Mouse (Mus musculus): ENCODE results near the gene Gm33543.

Gene Gm33543

DNA sequence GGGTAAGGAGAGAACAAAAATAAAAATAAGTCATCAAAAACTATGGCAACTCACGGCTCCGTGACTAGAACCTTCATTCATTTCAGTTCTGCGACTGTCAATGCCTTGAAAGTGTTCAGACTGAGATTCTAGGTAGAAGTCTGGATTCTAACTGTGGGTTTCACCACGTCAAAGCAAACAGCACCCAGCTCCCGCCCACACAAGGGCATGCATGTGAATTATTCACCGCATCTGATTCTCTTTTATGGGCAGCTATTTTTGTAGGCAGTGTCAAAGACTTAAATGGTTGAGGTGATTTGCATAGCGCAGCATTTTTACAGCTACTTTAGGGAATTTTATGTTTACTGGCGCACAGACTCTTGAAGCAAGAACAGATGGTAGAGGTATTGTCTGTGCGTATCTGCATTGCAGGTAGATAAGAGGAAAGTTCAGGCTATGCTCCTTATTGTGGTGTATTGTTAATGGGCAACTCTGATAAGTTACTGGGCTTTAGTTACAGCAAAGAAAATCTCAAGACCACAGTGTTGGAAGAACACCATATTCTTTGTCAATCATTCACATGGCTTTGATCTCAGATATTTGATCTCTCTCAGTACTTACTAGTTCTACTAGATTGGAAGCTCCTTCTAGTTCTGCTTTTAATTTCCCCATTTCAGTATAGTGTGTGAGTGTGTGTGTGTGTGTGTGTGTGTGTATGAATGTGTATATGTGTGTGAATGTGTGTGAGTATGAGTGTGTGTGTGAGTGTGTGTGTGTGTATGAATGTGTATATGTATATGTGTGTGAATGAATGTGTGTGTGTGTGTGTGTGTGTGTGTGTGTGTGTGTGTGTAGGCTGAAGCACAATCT is at the start of gene Gm33543:
Gm33543 (minus strand) TSS at position 142 of the 849 bp plus-strand sequence.
- no peak for DNase-seq (ENCODE audit: low spot score in 2 of 2)

DNA sequence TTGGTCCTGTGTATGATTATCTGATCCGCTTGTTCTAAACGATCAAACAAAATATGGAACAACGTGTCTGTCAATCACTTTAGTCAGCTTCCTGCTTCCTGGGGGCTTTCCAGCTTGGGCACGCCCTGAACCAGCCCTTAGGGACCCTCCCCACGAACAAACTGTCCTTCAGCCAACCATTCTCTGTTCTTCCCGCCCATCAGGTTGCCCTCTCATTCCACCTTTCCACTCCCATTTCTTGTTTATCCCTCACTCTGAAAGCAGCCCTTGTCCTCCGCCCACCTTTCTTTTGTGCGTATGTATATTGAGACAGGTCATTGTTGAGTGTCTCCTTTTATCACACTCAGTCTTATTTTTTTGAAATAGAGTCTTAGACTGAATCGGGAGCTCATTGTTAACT is 49.4 kb upstream of the Gm33543 start:
- DNase-seq (ENCODE audit: low spot score in 2 of 2): no peak

DNA sequence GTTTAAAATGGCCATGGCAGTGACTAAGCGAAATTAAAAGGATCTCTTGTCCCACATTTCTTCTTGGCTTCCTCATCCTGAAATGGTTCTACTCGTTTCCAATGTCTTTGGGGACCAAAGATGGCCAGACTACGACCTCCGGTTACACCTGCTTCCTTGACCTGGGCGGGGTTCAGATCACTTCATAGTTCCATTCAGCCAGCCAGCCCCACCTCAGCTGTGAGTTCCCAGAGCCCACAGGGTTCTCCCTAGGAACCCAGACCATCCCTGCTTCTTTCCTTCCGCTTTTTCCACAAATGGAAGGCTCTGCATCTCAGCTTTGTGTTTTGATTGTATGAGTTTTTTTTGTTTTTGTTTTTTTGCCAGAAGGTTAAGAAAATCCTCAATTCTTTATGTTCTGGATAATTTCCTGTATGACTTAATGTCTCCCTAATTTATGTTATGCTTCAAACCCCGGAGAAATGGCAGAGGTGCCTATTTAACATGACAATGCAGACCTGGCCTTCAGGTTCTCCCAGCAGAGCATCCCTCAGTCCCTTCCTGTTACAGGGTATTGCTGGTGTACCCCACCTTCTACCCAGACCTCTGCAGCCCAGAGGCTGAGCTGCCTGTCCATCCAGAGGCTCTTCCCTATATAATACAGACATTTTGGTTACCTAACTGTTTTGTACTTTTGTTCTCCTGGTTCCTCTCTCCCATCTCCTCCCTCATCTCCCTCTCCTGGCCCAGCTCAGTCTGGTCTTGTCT is 48.7 kb upstream of the Gm33543 start:
- DNase-seq (ENCODE audit: low spot score in 2 of 2): no peak

DNA sequence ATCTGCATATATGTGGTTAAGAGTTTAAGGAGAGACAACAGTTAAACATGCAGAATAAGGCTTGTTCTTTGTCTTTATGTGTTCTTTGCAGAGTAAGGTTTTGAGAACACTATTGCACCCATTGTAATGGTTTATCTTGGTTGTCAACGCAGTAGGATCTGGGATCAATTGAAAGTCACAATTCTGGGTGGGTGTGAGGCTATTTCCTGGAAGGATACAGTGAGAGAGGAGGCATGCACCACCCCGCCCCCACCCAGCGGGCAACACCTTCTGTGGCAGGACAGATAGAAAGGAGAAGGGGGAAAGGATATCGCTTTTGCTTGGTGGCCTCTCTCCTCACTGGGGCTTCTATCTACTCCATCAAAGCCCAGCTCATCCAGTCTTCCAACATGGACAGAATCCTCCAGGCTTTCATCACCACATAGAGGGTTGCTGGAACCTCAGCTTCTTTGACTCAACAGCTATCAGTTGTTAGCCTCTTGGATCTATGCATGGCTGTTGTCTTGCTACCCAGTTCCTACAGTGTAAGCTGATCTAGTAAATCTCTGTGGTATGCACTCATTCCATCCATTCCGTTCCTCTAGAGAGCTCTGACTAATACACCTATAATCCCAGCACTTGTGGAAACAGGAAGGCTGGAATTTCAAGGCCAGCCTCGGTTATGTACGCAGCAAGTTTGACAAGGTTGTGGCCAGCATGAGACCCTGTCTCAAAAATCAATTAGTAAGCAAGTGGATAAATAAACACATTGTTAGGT is 41.2 kb upstream of the Gm33543 start:
- DNase-seq (ENCODE audit: low spot score in 2 of 2): no peak

DNA sequence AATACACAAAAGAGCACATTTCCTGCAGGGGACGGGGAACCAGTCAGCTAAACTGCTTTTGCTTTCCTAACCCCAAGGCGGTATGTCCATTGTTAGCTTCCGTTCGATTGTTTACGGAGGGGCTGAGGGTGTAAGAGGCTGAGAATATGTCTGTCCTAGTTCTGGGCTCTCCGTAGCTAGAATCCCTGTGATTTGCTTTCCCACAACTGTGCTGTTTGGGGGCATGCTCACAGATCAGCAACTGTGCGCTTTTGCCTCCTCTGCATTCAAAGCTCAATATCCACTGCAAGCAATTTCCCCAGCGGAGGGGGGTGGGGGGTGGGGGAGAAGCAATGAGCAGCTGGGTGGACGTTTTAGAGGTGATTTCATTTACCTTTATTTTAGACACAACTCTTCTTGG is 39.3 kb upstream of the Gm33543 start:
- DNase-seq (ENCODE audit: low spot score in 2 of 2): no peak

DNA sequence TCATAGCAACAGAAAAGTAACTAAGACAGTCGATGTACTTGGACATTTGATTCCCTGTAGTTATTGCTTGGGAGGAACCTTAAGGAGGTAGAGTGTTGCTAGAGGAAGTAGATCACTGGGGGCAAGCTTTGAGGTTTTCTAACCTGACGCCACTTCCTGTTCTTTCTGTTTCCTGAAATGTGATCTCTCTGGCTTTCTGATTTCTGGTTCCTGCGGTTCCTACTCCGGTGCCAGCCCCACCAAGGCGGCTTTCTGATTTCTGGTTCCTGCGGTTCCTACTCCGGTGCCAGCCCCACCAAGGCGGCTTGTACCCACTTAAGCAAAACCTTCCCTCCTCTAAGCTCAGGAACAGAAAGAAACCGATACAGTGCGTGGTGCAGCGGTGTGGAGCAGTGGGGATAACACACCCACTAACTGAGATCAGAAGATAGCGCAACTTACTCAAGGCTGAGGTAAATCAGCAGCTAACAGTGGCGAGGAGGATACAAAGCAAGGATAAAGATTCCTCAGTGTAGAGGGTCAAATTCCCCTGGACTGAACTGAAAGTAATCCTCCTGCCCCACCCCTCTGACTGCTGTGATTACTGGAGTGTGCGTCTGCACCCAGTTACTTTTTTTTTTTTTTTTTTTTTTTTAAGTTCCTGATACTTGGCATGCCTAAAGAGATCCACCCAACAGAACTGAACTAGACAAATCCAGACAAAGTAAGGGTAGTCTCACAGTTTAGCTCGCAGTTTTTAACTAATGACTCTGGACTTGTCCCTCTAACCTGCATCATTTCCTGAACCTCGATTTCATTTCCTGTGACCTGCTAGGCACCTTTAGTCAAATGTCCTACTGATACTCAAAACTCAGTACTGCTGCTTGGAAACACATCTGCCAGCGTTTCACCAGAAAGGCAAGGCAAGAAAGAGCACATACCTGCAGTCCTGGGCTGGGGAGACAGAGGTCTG is 37.5 kb upstream of the Gm33543 start:
- no peak for DNase-seq (ENCODE audit: low spot score in 2 of 2)

DNA sequence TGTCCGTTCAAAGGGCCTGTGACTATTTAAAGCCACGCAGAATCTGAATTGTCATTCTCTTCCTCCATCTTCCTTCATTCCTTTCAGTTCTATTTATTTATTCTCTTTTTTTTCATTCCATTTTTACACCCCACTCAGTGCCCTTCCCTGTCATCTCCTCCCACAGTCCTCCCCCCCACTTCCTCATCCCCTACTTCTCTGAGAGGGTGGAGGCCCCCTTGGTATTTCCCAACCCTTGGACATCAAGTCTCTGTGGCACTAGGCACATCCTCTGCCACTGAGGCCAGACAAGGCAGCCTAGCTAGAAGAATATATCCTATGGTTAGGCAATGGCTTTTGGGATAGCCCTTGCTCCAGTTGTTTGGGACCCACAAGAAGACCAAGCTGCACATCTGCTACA is 28.1 kb upstream of the Gm33543 start:
- DNase-seq (ENCODE audit: low spot score in 2 of 2): no peak

DNA sequence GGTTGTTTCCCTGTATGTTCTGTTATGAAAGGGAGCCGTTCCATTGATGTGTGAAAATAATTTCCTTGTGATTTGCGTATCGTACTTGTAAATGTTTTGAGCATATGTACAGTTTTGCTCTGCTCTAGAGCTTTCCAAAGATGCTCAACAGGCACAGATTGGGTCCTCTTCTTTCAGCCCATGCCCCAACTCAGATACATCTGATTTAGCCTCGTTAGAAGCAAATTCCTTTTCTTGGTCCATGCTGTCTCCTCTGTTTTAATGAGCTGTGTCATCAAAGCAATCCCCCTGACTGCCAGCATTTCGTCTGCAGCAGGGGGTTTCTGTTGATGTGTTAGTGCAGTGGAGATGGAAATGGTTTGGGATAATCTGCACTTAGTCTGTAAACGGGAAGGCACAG is 25.6 kb upstream of the Gm33543 start:
- DNase-seq (ENCODE audit: low spot score in 2 of 2): no peak

DNA sequence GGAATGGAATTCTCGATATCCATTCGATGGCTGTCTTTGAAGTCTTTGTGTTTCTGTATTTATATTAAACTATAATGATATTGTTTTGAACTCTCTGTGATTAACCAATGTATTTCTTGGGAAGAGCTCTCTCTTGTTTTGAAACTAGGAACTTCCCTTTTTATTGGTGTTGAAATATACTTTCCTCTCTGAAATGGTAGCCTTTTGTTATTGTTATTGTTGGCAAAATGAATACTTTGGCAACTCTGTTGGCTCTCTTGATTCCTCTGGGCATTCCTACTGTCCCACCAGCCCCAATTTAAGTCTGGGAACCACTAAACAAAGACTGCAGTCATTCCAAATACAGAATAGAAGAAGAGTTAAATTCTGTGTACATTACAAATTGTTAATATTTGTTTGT is 24.9 kb upstream of the Gm33543 start:
- DNase-seq (ENCODE audit: low spot score in 2 of 2): no peak

DNA sequence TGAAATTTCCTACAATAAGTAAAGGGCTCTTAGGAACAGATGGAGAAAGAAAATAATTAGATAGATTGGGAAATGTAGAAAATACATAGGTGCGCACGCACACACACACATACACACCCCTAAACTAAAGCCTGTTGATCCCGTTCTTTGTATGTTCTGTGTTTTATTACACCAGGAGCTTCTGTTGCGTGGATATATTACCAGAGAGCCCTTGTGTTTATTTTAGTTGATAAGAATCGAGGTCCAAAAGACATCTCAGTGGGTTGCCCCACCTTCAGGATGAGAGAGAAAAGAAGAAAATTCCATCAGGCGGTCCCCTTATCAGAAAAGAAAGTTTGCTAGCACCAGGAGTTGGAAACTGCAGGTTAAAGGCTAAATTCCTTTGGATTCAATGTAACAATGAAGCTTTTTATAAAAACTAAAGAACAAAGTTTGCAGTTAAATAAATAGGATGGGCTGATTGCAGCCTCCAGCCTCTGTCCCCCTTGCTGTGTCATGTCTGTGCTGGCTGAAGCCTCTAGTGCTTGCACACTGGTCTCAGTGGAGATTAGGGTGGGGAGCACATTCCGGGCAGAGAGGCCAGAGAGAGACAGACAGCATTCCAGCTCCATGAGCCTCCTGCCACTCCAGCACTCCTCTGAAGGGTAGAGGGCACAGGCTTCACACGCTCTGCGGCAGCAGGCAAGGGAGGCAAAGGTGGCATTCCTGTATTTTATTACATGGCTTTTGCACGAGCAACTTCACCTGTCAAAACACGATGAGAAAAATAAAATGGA is 21.8 kb upstream of the Gm33543 start:
- DNase-seq (ENCODE audit: low spot score in 2 of 2): peak; percentile 10 to 15

DNA sequence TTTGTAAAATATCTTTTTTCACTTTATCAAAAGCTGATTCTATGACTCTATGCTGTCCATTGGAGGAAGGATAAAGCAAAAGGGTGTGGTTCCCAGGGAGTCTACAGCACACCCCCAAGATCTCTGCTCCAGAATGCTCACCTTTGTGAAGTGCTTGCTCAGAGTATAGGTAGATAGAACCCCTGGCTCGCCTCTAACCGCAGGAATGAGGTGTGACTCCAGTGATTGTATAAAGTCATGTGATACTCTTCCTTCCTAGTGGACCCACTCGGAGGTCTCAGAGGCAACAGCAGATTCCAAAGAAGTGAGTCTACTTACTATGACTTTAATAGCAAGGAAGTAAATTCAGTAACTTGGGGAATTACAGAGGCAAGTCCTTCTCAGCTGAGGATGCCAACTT is 19.9 kb upstream of the Gm33543 start:
- no peak for DNase-seq (ENCODE audit: low spot score in 2 of 2)

DNA sequence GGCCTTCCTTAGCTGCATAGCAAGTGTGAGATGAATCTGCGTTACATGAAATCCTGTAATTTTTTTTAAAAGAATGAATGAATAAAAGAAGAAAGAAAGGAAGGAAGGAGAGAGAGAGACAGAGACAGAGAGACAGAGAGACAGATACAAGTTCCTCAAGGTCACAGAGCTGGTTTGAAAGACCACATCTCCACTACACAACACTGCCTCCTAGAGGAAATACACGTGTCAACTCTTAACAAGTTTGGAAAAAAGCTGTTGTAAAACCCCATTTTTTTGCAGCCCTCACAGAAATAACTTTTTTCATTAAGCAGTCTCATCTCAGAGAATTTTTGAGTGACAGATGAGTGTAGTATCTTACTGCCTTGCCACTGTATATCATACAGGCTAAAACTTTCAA is 15.4 kb upstream of the Gm33543 start:
- DNase-seq (ENCODE audit: low spot score in 2 of 2): no peak

DNA sequence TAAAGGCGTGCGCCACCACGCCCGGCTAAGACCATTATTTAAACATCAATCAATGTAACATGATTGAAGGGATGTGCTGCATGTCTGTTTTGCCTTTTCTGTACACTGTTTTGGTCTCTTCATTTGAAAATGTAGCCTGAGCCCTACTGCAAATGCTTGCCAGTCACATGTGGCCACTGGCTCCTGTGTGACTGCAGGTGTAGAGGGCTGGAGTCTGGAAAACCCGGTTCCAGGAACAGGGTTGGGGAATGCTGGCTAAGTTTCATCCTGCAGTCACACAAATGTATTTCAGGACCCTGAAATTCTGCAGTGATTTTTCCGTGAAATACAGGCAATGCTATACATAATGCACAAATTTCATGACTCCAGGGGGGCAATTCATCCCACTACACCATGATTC is 12.7 kb upstream of the Gm33543 start:
- DNase-seq (ENCODE audit: low spot score in 2 of 2): no peak

DNA sequence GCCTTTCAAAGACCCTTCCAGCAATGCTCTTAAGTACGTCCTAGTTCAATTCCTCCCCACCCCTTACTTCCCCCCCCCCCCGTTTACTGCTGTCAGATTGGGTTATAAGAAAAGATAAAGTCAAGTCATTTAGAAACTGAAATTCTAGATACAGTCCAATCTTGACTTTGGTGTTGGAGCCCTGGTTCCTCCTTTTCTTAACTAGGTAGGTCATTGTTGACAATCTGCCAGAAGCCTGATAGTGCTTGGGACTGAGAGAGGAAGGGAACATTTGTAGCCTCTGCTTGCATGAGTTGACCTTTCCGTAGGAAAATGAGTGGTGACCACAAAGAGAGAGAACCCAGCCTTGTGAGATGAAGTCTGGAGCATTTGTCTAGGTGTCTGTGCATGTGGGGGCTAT is 7.8 kb upstream of the Gm33543 start:
- DNase-seq (ENCODE audit: low spot score in 2 of 2): no peak

DNA sequence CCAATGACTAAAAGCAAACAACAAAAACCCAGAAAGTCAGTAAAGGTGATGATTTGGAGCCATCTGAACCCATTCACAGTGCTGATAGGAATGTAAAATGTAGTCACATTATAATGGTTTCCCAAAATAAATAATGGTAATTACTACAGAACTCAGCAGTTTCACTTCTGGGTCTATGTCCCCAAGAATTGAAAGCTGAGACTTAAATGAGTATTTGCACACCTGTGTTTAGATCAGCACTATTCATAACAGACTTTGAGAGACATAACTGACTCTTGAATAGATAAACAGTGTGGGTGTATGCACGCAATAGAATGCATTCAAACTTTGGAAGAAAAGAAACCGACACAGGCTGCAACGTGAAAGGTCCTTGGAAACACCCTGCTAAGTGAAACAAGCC is 4.0 kb upstream of the Gm33543 start:
- no peak for DNase-seq (ENCODE audit: low spot score in 2 of 2)

DNA sequence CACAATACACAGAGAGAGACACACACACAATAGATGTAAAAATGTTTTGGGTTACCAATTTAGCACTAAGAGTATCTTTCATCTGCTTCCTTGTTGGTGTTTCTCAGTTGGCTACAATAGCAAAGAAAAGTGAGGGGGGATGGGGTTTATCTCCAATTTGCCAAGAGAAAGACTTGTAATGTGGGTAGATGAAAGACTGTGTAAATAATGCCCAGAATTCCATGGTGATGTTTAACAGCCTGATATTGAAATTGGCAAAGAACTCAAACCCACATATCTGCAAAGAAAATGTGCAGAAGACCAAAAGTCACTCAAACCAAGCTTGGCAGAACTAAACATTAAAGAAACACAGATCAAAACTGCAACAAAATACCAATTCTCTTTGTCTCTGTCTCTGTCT is 3.6 kb upstream of the Gm33543 start:
- no peak for DNase-seq (ENCODE audit: low spot score in 2 of 2)

DNA sequence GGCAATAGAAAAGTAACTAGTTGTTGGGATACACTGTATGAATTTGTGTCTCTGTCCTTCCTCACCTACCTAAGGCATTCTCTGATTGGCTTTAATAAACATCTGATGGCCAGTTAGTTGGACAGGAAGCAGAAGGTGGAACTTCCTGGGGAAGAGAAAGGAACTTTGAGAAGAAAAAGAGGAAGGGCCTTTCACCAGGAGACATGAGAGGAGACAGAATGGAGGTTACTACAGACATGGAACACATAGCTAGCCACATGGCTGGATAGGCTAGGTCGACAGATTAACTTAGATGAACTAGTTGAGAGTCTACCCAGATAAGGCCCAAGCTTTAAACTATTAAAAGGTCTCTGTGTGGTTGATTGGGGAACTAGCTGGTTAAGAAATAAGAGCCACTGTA is 1.1 kb upstream of the Gm33543 start:
- no peak for DNase-seq (ENCODE audit: low spot score in 2 of 2)

DNA sequence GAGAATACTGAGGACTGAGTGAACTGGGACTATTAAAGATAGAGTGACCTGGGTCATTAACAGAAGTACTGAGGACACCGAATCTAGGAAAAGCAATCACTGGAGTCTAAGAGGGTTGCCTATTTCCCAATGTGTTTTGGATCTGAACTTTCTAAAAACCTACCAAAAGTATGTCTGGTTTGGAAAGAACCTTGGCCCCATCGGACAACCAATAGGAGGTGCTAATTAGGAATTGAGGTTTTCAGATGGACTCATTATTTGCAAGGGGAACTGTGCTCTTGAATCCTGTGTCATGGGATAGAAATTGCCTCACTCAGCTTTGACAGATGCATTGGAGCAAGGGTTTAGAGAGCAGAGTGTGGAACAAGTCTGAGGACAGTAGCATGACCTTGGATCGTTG is 1.5 kb downstream of the Gm33543 start:
- DNase-seq (ENCODE audit: low spot score in 2 of 2): no peak

DNA sequence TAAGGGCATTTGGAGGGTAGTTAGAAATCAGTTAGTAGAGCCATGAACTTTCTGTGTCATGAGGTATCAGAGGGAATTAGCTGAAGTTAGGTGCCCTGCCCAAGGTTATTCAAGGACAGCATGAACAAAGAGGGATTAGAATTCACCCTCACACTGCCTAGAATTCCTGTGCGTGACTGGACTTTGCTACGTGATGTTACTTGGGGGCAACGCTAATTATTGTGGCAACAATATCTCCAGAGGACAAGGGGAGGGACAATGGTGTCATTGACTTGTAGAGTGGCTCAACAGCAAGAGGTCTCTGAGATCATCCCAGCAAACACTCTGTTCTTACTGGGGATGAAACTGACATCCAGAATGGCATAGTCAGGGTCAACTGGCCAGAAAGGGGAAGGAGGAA is 2.9 kb downstream of the Gm33543 start:
- no peak for DNase-seq (ENCODE audit: low spot score in 2 of 2)

DNA sequence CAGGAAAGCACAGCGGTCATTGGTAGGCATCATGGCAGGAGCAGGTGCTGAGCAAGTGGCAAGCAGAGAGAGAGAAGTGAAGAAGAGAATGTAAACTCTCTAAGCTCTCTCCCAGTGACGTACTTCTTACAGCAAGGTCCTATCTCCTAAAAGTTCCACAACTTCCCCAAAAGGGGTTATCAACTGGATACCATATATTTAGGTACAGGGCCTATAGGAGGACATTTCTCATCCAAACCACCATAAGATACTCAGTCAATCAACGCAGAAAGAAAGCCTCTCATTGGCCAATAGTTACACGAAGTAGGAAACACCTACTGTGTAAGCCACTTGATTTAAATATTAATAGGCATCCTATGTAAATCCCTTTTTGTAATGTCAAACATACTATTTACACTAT is 3.7 kb downstream of the Gm33543 start:
- DNase-seq (ENCODE audit: low spot score in 2 of 2): no peak
